Mouse (Mus musculus) splenic B cell, adult 2 months (primary cell): ENCODE results near the gene Nup160.

Experiments
- DNase-seq: peaks from one replicate; pipeline ENCODE4 v3.0.0-alpha.2; 2011; ENCODE audit warnings: low read depth, low spot score
- H3K27me3 ChIP-seq: 2 replicates; pipeline ENCODE4 v1.6.1; 2012; ENCODE audit warnings: mild to moderate bottlenecking, low read length, moderate library complexity, mixed read lengths; ENCODE audit not compliant: control insufficient read depth, poor library complexity, insufficient read depth, severe bottlenecking
- H3K36me3 ChIP-seq: 2 replicates; pipeline ENCODE4 v1.6.1; 2012; ENCODE audit warnings: mild to moderate bottlenecking, low read length, moderate library complexity, mixed read lengths; ENCODE audit not compliant: control insufficient read depth, poor library complexity, insufficient read depth, severe bottlenecking

The Nup160 gene

DNA sequence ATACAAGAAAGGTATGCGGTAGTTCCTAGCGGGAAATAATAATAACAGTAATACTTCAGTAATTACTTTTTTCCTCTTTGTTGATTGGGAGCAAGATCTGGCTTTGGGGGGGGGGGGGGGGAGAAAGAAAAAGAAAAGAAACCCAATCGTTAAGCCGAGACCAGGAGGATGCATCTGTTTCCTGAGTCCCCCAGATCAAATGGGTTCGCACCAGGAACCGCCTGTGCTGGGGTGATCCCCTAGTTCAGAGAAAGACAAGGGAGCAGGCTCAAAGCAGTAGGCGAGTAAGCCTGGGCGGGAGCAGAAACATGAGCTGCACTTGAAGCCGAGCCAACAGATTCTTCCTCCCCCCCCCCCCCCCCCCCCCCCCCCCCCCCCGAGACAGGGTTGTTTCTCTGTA, 24.9 kb upstream of the Nup160 start:
- H3K36me3 ChIP-seq, result no peaks in the 10 kb centered on the region
- no peaks in the 10 kb centered on the region for H3K27me3 ChIP-seq
- peak; percentile 52 for DNase-seq

DNA sequence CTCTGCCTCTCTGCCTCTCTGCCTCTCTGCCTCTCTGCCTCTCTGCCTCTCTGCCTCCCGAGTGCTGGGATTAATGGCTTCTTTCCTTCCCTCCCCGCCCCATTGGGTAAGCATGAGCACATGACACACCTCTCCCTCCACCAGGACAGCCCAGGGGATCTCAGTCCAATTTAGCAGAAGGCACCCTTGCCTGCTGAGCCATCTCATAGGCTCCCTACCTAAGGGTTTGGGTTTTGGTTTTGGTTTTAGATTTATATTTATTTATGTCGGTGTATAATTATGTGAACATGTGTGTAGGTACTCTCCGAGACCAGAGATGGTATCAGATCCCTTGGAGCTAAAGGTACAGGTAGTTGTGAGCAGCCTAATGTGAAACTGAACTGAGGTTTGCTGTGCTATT, 24.0 kb upstream of the Nup160 start:
- Histone ChIP-seq H3K27me3 (no peaks in the 10 kb centered on the region), H3K36me3 (no peaks in the 10 kb centered on the region)
- DNase-seq, result peak; percentile 35

DNA sequence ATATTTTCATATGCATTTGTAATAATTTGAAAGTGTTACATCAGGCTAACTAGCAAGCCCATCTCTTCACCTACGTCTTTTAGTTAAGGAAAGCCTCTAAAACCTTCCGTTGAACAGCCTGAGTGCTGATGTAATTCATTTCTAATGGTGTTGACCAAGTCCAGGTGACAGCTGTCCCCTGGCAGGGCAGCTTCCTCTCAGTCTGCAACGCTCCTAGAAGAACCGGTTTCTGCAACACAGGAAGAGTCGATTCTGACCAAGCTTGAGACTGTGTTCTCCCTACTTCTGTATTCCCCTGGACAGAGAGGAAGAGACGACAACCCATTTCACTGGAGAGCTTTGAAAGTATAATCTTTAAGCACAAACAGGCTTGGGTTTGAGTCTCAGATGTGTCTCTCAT, 21.6 kb upstream of the Nup160 start:
- H3K27me3 ChIP-seq, result no peaks in the 10 kb centered on the region
- no peak for DNase-seq
- H3K36me3 ChIP-seq, result no peaks in the 10 kb centered on the region

DNA sequence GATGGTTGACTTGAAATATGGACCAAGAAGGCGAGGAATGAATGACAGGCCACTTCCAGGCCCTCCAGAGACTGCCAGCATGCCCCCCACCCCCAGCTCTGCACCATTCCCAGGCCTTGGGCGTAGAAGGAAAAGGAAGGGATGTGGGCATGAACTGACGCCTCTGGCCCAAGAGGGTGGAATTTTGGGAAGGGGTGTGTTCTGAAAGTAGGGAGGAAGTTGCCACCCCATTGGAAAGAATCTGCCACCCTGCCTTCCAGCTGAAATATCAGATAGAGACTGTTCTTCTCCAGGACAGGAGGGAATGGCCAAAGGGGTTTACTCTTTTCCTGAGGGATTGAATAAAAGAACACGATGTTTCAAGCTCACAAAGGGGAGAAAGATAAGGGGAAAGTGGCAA, 18.4 kb upstream of the Nup160 start:
- H3K27me3 ChIP-seq, result no peaks in the 10 kb centered on the region
- DNase-seq, result no peak
- no peaks in the 10 kb centered on the region for H3K36me3 ChIP-seq

DNA sequence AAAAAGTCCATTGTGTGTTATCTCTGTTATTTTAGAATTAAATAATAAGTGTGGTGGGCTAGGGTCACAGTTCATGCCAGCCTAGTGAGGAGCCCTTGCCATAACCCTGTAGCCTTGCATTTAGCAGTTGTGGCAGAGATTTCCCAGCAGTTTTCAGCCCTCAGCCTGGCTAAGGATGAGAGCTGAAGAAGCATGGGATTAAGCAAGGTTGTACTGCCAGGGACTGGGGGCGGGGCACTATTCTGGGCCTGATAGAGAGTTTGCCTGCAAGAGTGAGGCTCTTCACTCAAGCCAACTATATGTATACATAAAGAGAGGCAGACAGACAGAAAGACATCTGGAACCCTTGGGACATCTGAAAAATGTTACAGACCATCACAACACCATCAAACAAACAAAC, 18.0 kb upstream of the Nup160 start:
- Histone ChIP-seq H3K36me3 (no peaks in the 10 kb centered on the region), H3K27me3 (no peaks in the 10 kb centered on the region)
- DNase-seq, result no peak

DNA sequence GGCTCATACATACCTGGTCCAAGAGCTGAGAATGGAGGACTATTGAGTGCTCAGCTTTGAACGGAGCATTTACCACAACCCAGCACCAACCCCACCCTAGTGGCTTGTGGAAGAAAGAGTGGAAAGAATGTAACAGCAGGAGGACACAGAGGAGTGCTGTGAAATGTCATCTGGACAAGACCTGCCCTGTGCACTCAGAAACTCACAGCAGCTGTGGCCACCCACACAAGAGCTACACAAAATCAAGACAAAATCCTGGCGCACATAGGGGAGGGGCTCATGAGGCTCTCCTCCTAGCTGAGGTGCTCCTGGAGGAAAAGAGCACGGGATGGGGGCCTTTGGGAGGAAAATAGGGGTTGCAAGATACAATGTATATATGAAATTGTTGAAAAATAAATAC, 17.4 kb upstream of the Nup160 start:
- no peak for DNase-seq

DNA sequence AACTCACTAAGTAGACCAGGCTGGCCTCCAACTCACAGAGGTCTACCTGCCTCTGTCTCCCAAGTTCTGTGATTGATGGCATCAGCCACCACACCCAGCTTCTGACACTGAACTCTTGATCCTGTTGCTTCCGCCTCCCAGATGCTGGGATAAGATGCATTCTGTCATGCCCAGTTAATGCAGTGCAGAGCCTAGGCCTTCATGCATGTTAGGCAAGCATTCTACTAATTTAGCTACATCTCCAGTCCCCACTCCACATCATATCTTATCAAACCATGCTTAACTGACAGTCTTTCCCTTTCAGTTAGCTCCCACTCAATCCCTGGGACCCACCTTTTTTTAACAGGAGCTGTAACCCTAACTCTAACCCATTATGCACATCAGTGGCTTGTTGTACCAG, 16.1 kb upstream of the Nup160 start:
- Histone ChIP-seq H3K27me3 (no peaks in the 10 kb centered on the region), H3K36me3 (no peaks in the 10 kb centered on the region)
- no peak for DNase-seq

More for the DNA sequence above, 17.4 kb upstream of the Nup160 start:
- no peaks in the 10 kb centered on the region for H3K27me3 ChIP-seq
- H3K36me3 ChIP-seq, result no peaks in the 10 kb centered on the region

DNA sequence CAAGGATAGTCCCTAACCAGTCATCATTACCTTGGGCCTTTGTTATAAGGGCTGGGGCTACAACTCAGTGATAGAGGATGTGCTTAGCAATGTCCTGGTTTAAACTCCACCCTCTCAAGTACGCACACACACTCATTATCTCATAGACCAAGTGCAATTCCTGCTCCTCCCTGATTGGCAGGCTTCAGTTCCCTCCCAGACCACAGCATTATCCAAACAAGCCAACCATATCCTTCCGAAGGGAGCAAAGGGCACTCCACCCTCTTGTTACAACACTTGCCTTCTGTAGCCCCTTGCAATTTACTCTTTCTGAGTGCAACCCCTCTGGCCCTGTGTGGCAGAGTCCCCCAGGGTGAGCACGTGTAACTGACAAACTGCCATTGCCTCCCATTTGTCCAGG, 15.6 kb upstream of the Nup160 start:
- no peak for DNase-seq
- Histone ChIP-seq H3K27me3 (no peaks in the 10 kb centered on the region), H3K36me3 (no peaks in the 10 kb centered on the region)

DNA sequence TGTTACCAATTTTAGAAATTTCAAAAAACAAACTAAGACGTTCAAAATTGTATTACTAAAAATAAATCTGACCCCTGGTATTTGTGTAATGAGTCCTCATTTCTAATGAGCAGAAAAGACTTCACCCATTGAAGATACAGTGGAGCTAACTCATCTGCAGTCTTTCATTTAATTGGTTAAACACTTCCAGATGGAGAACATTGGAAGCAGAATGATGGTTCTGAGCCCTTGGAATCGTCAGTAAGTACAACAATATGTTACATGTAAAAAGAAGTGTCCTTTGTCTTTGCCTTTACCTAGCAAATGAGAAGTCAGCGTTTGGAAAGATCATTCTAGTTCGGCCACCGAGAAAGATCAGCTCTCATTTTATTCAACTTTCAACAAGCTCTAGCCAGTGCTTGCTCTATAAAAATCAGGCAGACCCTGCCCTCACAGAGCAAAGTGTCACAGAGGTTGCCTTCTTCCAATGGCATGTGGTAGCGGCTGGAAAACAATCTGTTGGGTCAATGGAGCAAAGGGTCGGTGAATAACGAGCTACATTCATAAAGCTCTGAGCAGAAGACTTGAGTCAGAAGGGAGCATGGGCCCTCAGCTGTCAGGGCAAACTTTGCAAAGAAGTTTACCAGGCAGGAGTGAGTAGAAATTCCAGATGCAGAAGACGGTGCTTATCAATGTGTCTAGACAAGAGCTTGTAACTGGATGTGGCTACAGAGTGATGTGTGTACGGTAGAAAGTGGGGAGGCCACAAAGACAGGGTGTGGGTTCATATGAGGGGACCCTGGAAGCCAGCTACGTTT, 10.2 kb upstream of the Nup160 start:
- no peaks in the 10 kb centered on the region for H3K36me3 ChIP-seq
- no peak for DNase-seq
- H3K27me3 ChIP-seq, result no peaks in the 10 kb centered on the region

DNA sequence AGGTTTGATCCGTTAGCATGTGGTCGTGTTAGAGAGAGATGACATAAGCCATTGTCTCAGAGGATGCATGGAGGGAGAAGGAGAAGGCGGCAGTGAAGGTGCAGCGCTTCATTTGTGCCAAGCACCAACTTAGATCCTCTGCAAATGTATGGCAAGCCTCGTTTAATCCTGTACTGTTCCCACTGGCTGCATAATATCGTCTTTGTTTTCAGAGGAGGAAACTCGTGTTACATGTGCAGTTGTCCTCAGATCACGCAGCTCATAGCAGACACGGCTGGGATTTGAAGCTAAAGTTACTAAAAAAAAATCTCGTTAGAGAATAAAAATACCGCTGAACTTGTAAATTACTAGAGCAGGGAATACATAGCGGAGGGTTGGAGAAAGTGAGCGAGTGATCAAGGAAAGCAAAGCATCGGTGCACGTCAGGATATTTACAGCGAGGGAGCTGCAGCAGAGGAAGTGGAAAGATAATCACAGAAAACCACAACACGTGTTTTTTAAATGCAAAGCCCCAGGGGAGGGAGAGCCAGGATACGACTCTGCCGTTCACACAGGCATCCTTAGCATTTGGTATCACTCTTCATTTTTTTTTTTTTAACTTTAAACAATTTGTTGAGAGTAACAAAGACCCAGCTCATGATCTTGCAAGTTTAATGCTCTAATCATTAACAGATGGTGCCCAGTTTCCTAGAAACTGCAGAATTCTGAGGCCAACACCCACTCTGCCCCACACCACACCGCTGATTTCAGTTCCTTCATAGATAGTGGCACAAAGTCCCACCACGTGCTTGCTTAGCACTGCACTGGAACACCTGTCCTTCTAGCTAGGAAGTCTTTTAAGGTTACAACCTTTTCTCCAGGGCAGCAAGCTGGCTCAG, 9.4 kb upstream of the Nup160 start:
- peak; percentile 79 for DNase-seq
- Histone ChIP-seq H3K27me3 (no peaks in the 10 kb centered on the region), H3K36me3 (no peaks in the 10 kb centered on the region)

DNA sequence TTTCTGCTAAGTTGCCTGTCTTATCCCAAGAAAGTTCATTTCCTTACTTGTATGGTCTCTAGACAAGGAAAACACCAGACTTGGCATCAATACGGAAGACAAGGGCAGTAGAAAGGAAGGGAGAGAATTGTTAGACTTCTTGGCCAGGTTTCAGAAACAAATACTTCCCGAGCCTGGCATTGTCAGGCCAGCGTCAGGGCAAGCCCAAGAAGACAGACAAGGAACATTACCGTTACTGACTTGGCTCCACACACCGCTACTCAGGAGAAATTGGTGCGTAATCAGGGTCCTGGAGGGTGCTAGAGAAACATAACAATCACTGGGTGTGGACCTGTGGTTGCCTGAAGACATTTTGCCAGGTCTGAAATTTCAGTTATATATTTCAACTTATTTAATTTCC, 6.7 kb upstream of the Nup160 start:
- DNase-seq, result no peak
- Histone ChIP-seq H3K27me3 (no peaks in the 10 kb centered on the region), H3K36me3 (no peaks in the 10 kb centered on the region)

DNA sequence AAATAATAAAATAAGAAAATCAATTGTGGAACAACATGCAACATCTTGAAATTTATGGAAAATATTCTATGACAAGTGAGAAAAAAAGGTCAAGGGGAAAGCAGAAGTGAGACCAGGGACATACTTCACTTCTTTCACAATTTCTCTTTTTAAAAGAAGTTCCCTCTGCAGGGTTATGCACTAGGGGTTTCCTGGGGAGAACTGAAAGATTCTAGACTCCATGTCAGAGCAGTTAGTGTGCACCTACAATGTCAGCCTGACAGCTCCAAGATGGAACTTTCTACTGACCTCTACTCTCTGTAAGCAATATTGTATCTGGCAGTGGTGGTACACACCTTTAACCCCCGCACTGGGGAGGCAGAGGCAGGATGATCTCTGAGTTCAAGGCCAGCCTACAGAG, 3.7 kb upstream of the Nup160 start:
- Histone ChIP-seq H3K27me3 (no peaks in the 10 kb centered on the region; the same call in 1 of the 2 replicates), H3K36me3 (no peaks in the 10 kb centered on the region)
- peak; percentile 83 for DNase-seq

DNA sequence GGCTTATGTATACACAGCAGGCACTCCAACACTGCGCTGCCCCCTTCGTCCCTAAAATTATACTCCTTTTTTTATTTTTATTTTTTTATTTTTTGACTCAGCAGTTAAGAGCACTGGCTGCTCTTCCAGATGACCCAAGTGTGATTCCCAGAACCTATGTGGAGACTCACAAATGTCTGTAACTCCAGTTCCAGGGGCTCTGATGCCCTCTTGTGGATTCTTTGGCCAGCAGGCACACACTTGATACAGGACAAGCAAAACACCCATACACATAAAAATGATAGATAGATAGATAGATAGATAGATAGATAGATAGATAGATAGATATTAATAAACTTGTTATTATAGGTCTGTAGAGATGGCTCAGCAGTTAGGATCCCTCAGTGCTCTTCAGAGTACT, 2.5 kb upstream of the Nup160 start:
- no peaks in the 10 kb centered on the region; the same call in 1 of the 2 replicates for H3K27me3 ChIP-seq
- peak; percentile 50 for DNase-seq
- no peaks in the 10 kb centered on the region for H3K36me3 ChIP-seq

DNA sequence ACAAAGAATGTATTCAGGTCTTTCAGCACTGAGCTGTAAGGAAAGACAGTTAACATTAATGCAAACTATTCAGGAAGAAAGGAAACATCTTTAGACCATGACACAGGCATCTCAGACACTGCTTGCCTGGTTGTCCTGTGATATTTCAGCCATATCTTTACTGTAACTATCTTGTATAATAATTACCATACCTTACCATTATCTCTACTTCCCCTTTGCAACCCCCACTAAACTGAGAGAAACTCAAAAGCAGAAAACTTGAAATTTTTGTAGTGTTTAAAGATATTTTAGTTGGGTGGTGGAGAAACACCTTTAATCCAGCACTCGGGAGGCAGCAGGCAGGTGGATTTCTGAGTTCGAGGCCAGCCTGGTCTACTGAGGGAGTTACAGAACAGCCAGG, 1.5 kb upstream of the Nup160 start:
- no peak for DNase-seq
- peaks cover under 1% of the 10 kb centered on the region; the same call in 1 of the 2 replicates for H3K36me3 ChIP-seq
- no peaks in the 10 kb centered on the region; the same call in none of the 2 replicates for H3K27me3 ChIP-seq
